Mouse (Mus musculus) kidney, embryonic 15.5 days (tissue): ENCODE results near the gene Tjp1. TPM values are rescaled to one million over a fixed set of nuclear protein-coding genes. Genes with fewer than 3 reads are reported as not detected.
A peak's percentile ranks its signal among the peaks of the same experiment; 100 is the strongest.

ENCODE experiments used
- ATAC-seq: fragments of 200-750 bp; cut with Nextera tagmentation; replicated peaks from 2 replicates; pipeline ENCODE4 v1.8.0; 2017; ENCODE audit warnings: moderate TSS enrichment; ENCODE audit not compliant: low FRiP score
- H3K27ac ChIP-seq: fragments of 300-500 bp; sonication (generic); 2 replicates; pipeline ENCODE4 v1.5.1; 2015; ENCODE audit warnings: mild to moderate bottlenecking, inconsistent platforms
- H3K27me3 ChIP-seq: fragments of 300-500 bp; sonication (generic); 2 replicates; pipeline ENCODE4 v1.6.1; 2015; ENCODE audit warnings: inconsistent platforms
- H3K36me3 ChIP-seq: fragments of 300-500 bp; sonication (generic); 2 replicates; pipeline ENCODE4 v1.6.1; 2015; ENCODE audit warnings: inconsistent platforms
- H3K4me1 ChIP-seq: fragments of 300-500 bp; sonication (generic); 2 replicates; pipeline ENCODE4 v1.6.1; 2015; ENCODE audit warnings: inconsistent platforms
- H3K4me2 ChIP-seq: fragments of 300-500 bp; sonication (generic); 2 replicates; pipeline ENCODE4 v1.6.1; 2015; ENCODE audit warnings: moderate library complexity, mild to moderate bottlenecking, inconsistent platforms
- H3K4me3 ChIP-seq: fragments of 300-500 bp; sonication (generic); replicated peaks from 2 replicates; pipeline ENCODE4 v1.5.1; 2015; ENCODE audit warnings: mild to moderate bottlenecking, inconsistent platforms
- H3K9ac ChIP-seq: fragments of 300-500 bp; sonication (generic); 2 replicates; pipeline ENCODE4 v1.6.1; 2015; ENCODE audit warnings: mild to moderate bottlenecking, inconsistent platforms
- H3K9me3 ChIP-seq: fragments of 300-500 bp; sonication (generic); replicated peaks from 2 replicates; pipeline ENCODE4 v1.6.1; 2016; ENCODE audit warnings: inconsistent platforms
- WGBS: fragments of 180-500 bp; shearing (Covaris S2); methylation state at CpG from one replicate; pipeline ENCODE4 v1.1.7; 2015; ENCODE audit warnings: mixed read lengths; 5-methylcytosine and 5-hydroxymethylcytosine counted together
- polyA plus RNA-seq: library from polyadenylated mRNA; unstranded; fragments of >200 nt; fragmentation: Nextera tagmentation; extraction: Ambion mirVana; gene quantifications from 2 replicates; pipeline ENCODE4 v1.2.1, GENCODE M21; 2015

The Tjp1 gene
- polyA plus RNA-seq, 1 experiment from 2014 or later, result 31.2 TPM

- Histone ChIP-seq H3K4me2 (no peak overlapping the region), H3K27ac (no peak overlapping the region), H3K4me1 (peaks cover 26% of the 10 kb centered on the region), H3K27me3 (no peaks in the 10 kb centered on the region), H3K9me3 (no peaks in the 10 kb centered on the region), H3K9ac (no peak overlapping the region), H3K36me3 (no peaks in the 10 kb centered on the region), H3K4me3 (no peak overlapping the region)
- no peak for ATAC-seq
- WGBS, result 82% methylated on average over 4 of the region's 4 CpGs
Observed at GRCm38 (mm10) chr7:65395891-65396290, 131.7 kb downstream of the Tjp1 start.

- no peaks in the 10 kb centered on the region for H3K36me3 ChIP-seq
- peaks cover 26% of the 10 kb centered on the region for H3K4me1 ChIP-seq
- no peak overlapping the region for H3K9ac ChIP-seq
- no peaks in the 10 kb centered on the region for H3K27me3 ChIP-seq
- no peaks in the 10 kb centered on the region for H3K9me3 ChIP-seq
- H3K4me3 ChIP-seq, result no peak overlapping the region
- H3K27ac ChIP-seq, result no peak overlapping the region
- no peak overlapping the region for H3K4me2 ChIP-seq
- 59% methylated on average over 5 of the region's 5 CpGs for whole genome bisulfite sequencing
- ATAC-seq, result no peak
Observed at GRCm38 (mm10) chr7:65395166-65395565, 132.4 kb downstream of the Tjp1 start.

- H3K36me3 ChIP-seq, result no peaks in the 10 kb centered on the region
- no peak overlapping the region for H3K27ac ChIP-seq
- H3K4me3 ChIP-seq, result no peak overlapping the region
- H3K9ac ChIP-seq, result no peak overlapping the region
- H3K4me2 ChIP-seq, result no peak overlapping the region
- no peaks in the 10 kb centered on the region for H3K27me3 ChIP-seq
- ATAC-seq, result no peak
- H3K4me1 ChIP-seq, result peaks cover 26% of the 10 kb centered on the region
- 22% methylated on average over 2 of the region's 2 CpGs for WGBS
- H3K9me3 ChIP-seq, result no peaks in the 10 kb centered on the region
Observed at GRCm38 (mm10) chr7:65394672-65395071, 132.9 kb downstream of the Tjp1 start.

GRCm38 (mm10) chr7:65393704-65394452 lies 133.7 kb downstream of the Tjp1 start:
- H3K36me3 ChIP-seq, result no peaks in the 10 kb centered on the region
- WGBS, result 5% methylated on average over 17 of the region's 17 CpGs
- H3K9me3 ChIP-seq, result no peaks in the 10 kb centered on the region
- peak; percentile 73 for ATAC-seq
- no peak overlapping the region for H3K9ac ChIP-seq
- H3K4me1 ChIP-seq, result peaks cover 26% of the 10 kb centered on the region
- 0 out of 2 replicates have a peak overlapping the region, but pooled peaks have one; percentile 14 for H3K4me3 ChIP-seq
- H3K27me3 ChIP-seq, result no peaks in the 10 kb centered on the region
- H3K27ac ChIP-seq, result no peak overlapping the region
- H3K4me2 ChIP-seq, result peak overlapping the region; percentile 55

GRCm38 (mm10) chr7:65392986-65393385 lies 134.6 kb downstream of the Tjp1 start:
- WGBS, result 57% methylated on average over 9 of the region's 9 CpGs
- no peak overlapping the region for H3K27ac ChIP-seq

GRCm38 (mm10) chr7:65389539-65389938 lies 138.0 kb downstream of the Tjp1 start:
- H3K4me3 ChIP-seq, result no peak overlapping the region
- H3K36me3 ChIP-seq, result no peaks in the 10 kb centered on the region
- no peak overlapping the region for H3K4me2 ChIP-seq
- no peak for ATAC-seq
- H3K27me3 ChIP-seq, result no peaks in the 10 kb centered on the region
- no peaks in the 10 kb centered on the region for H3K9me3 ChIP-seq
- H3K9ac ChIP-seq, result no peak overlapping the region
- 87% methylated on average over 7 of the region's 7 CpGs for WGBS
- peaks cover 22% of the 10 kb centered on the region for H3K4me1 ChIP-seq
- no peak overlapping the region for H3K27ac ChIP-seq

More at GRCm38 (mm10) chr7:65392986-65393385, 134.6 kb downstream of the Tjp1 start:
- H3K9me3 ChIP-seq, result no peaks in the 10 kb centered on the region
- H3K9ac ChIP-seq, result no peak overlapping the region
- no peaks in the 10 kb centered on the region for H3K36me3 ChIP-seq
- no peak overlapping the region for H3K4me3 ChIP-seq
- no peaks in the 10 kb centered on the region for H3K27me3 ChIP-seq
- no peak for ATAC-seq
- peaks cover 26% of the 10 kb centered on the region for H3K4me1 ChIP-seq
- H3K4me2 ChIP-seq, result no peak overlapping the region

- Histone ChIP-seq H3K4me2 (no peak overlapping the region), H3K9me3 (no peaks in the 10 kb centered on the region), H3K27ac (no peak overlapping the region), H3K9ac (no peak overlapping the region), H3K4me3 (no peak overlapping the region), H3K27me3 (no peaks in the 10 kb centered on the region), H3K36me3 (no peaks in the 10 kb centered on the region), H3K4me1 (peaks cover 11% of the 10 kb centered on the region)
- 83% methylated on average over 8 of the region's 8 CpGs for WGBS
- ATAC-seq, result no peak
Observed at GRCm38 (mm10) chr7:65388243-65389013, 139.2 kb downstream of the Tjp1 start.

- H3K9ac ChIP-seq, result no peak overlapping the region
- no peak overlapping the region for H3K4me3 ChIP-seq
- 80% methylated on average over 7 of the region's 7 CpGs for WGBS
- H3K27ac ChIP-seq, result no peak overlapping the region
- H3K9me3 ChIP-seq, result no peaks in the 10 kb centered on the region
- no peak overlapping the region for H3K4me2 ChIP-seq
- no peaks in the 10 kb centered on the region for H3K27me3 ChIP-seq
- no peak for ATAC-seq
- H3K36me3 ChIP-seq, result no peaks in the 10 kb centered on the region
- peaks cover 4% of the 10 kb centered on the region; the same call in 1 of the 2 replicates for H3K4me1 ChIP-seq
Observed at GRCm38 (mm10) chr7:65387560-65388175, 139.9 kb downstream of the Tjp1 start.

GRCm38 (mm10) chr7:65384775-65385174 lies 142.8 kb downstream of the Tjp1 start:
- WGBS, result 95% methylated on average over 7 of the region's 7 CpGs
- no peak overlapping the region for H3K4me3 ChIP-seq
- H3K27ac ChIP-seq, result no peak overlapping the region
- H3K27me3 ChIP-seq, result no peaks in the 10 kb centered on the region
- H3K9ac ChIP-seq, result no peak overlapping the region
- H3K4me1 ChIP-seq, result peaks cover 8% of the 10 kb centered on the region; the same call in 1 of the 2 replicates
- no peaks in the 10 kb centered on the region for H3K9me3 ChIP-seq
- H3K4me2 ChIP-seq, result no peak overlapping the region
- no peak for ATAC-seq
- H3K36me3 ChIP-seq, result no peaks in the 10 kb centered on the region

GRCm38 (mm10) chr7:65382515-65383283 lies 144.9 kb downstream of the Tjp1 start:
- Histone ChIP-seq H3K36me3 (no peaks in the 10 kb centered on the region), H3K9ac (no peak overlapping the region), H3K4me2 (no peak overlapping the region), H3K4me1 (peaks cover 19% of the 10 kb centered on the region), H3K27ac (peak overlapping the region; percentile 64), H3K9me3 (no peaks in the 10 kb centered on the region), H3K4me3 (no peak overlapping the region), H3K27me3 (no peaks in the 10 kb centered on the region)
- 74% methylated on average over 10 of the region's 10 CpGs for WGBS
- ATAC-seq, result no peak

GRCm38 (mm10) chr7:65381896-65382295 lies 145.7 kb downstream of the Tjp1 start:
- ATAC-seq, result no peak
- H3K4me2 ChIP-seq, result no peak overlapping the region
- H3K9me3 ChIP-seq, result no peaks in the 10 kb centered on the region
- 51% methylated on average over 6 of the region's 6 CpGs for WGBS
- no peaks in the 10 kb centered on the region for H3K36me3 ChIP-seq
- no peak overlapping the region for H3K27ac ChIP-seq
- no peak overlapping the region for H3K9ac ChIP-seq
- H3K27me3 ChIP-seq, result no peaks in the 10 kb centered on the region
- H3K4me3 ChIP-seq, result no peak overlapping the region
- peaks cover 15% of the 10 kb centered on the region for H3K4me1 ChIP-seq
